Mouse (Mus musculus) heart, embryonic 11.5 days (tissue): ENCODE results near the gene Tmem88. TPM values are rescaled to one million over a fixed set of nuclear protein-coding genes. Genes with fewer than 3 reads are reported as not detected.

Experiments
- polyA plus RNA-seq: library from polyadenylated mRNA; unstranded; fragments of >200 nt; fragmentation: Nextera tagmentation; extraction: Ambion mirVana; gene quantifications from 2 replicates; pipeline ENCODE4 v1.2.1, GENCODE M21; 2014

Gene Tmem88
- polyA plus RNA-seq, 1 experiment from 2014 or later = 31.7 TPM

Other genes with a start within 250 kb of the Tmem88 start
- not detected in 2 replicates for gene Alox12b, start 241.2 kb downstream of the Tmem88 start, polyA plus RNA-seq
- 1.1 and 2.0 TPM in 2 replicates for gene Alox8, start 200.4 kb downstream of the Tmem88 start, polyA plus RNA-seq
- gene Gucy2e, start 161.2 kb downstream of the Tmem88 start, polyA plus RNA-seq = 0.13 and 0.17 TPM in 2 replicates
- 10.1 and 13.1 TPM in 2 replicates for gene Cntrob, start 74.5 kb downstream of the Tmem88 start, polyA plus RNA-seq
- 189 and 202 TPM in 2 replicates for gene Trappc1, start 74.3 kb downstream of the Tmem88 start, polyA plus RNA-seq
- gene Kcnab3, start 72.0 kb downstream of the Tmem88 start, polyA plus RNA-seq = 0.56 and 0.70 TPM in 2 replicates
- 7.8 and 8.6 TPM in 2 replicates for gene Rnf227, start 57.8 kb downstream of the Tmem88 start, polyA plus RNA-seq
- gene Chd3, start 28.8 kb downstream of the Tmem88 start, polyA plus RNA-seq = 15.5 and 21.8 TPM in 2 replicates
- 166 and 170 TPM in 2 replicates for gene Naa38, start 2.7 kb downstream of the Tmem88 start, polyA plus RNA-seq
- 19.6 and 25.0 TPM in 2 replicates for gene Cyb5d1, start 2.6 kb downstream of the Tmem88 start, polyA plus RNA-seq
- 21.5 and 25.1 TPM in 2 replicates for gene Kdm6b, start 15.4 kb upstream of the Tmem88 start, polyA plus RNA-seq
- gene Dnah2, start 150.9 kb upstream of the Tmem88 start, polyA plus RNA-seq = 0.20 and 1.3 TPM in 2 replicates
- gene Efnb3, start 162.0 kb upstream of the Tmem88 start, polyA plus RNA-seq = 15.2 and 19.0 TPM in 2 replicates
- gene Wrap53, start 182.0 kb upstream of the Tmem88 start, polyA plus RNA-seq = 20.3 and 22.9 TPM in 2 replicates
- 103 and 107 TPM in 2 replicates for gene Trp53, start 182.1 kb upstream of the Tmem88 start, polyA plus RNA-seq
- 31.0 and 36.2 TPM in 2 replicates for gene Atp1b2, start 207.7 kb upstream of the Tmem88 start, polyA plus RNA-seq
- gene Shbg, start 219.7 kb upstream of the Tmem88 start, polyA plus RNA-seq = 1.5 TPM in 1 of 2 replicates, not detected in the other
- gene Sat2, start 223.8 kb upstream of the Tmem88 start, polyA plus RNA-seq = 15.2 and 16.4 TPM in 2 replicates
- gene Fxr2, start 234.8 kb upstream of the Tmem88 start, polyA plus RNA-seq = 21.1 and 29.0 TPM in 2 replicates